Mouse (Mus musculus) olfactory bulb, adult 2 months (tissue): ENCODE results near the gene Lrfn4. TPM values are rescaled to one million over a fixed set of nuclear protein-coding genes. Genes with fewer than 3 reads are reported as not detected.

Source experiments
- H3K27ac ChIP-seq: fragments of 200-500 bp; 2 replicates; pipeline ENCODE4 v1.5.1; 2012; ENCODE audit warnings: low read depth, low read length; ENCODE audit not compliant: insufficient read depth
- H3K4me1 ChIP-seq: fragments of 200-500 bp; 2 replicates; pipeline ENCODE4 v1.6.1; 2012; ENCODE audit warnings: low read length; ENCODE audit not compliant: control insufficient read depth, insufficient read depth
- H3K4me3 ChIP-seq: fragments of 200-500 bp; 2 replicates; pipeline ENCODE4 v1.5.1; 2012; ENCODE audit warnings: mild to moderate bottlenecking, low read depth, low read length, moderate library complexity; ENCODE audit not compliant: insufficient read depth
- CTCF ChIP-seq: fragments of 200-500 bp; IDR thresholded peaks from 2 replicates; pipeline ENCODE4 v1.5.1; 2012; ENCODE audit warnings: low read depth, mild to moderate bottlenecking, low read length, moderate library complexity; ENCODE audit not compliant: insufficient read depth
- POLR2A ChIP-seq: fragments of 200-500 bp; IDR thresholded peaks from 2 replicates; pipeline ENCODE4 v1.6.1; 2012; ENCODE audit warnings: mild to moderate bottlenecking, low read depth, low read length, moderate library complexity; ENCODE audit not compliant: insufficient read depth
- WGBS: fragments of 180-500 bp; shearing (Covaris S2); methylation state at CpG from one replicate; pipeline ENCODE4 v1.1.7; 2018; 5-methylcytosine and 5-hydroxymethylcytosine counted together
- polyA plus RNA-seq: library from polyadenylated mRNA; stranded (reverse); fragments of >200 nt; gene quantifications from 2 replicates; pipeline ENCODE4 v1.2.4, GENCODE M21; 2012; ENCODE audit warnings: low replicate concordance; ENCODE audit not compliant: missing spikeins, insufficient read depth, insufficient read length

Gene Lrfn4
- not detected in 2 replicates for polyA plus RNA-seq

DNA sequence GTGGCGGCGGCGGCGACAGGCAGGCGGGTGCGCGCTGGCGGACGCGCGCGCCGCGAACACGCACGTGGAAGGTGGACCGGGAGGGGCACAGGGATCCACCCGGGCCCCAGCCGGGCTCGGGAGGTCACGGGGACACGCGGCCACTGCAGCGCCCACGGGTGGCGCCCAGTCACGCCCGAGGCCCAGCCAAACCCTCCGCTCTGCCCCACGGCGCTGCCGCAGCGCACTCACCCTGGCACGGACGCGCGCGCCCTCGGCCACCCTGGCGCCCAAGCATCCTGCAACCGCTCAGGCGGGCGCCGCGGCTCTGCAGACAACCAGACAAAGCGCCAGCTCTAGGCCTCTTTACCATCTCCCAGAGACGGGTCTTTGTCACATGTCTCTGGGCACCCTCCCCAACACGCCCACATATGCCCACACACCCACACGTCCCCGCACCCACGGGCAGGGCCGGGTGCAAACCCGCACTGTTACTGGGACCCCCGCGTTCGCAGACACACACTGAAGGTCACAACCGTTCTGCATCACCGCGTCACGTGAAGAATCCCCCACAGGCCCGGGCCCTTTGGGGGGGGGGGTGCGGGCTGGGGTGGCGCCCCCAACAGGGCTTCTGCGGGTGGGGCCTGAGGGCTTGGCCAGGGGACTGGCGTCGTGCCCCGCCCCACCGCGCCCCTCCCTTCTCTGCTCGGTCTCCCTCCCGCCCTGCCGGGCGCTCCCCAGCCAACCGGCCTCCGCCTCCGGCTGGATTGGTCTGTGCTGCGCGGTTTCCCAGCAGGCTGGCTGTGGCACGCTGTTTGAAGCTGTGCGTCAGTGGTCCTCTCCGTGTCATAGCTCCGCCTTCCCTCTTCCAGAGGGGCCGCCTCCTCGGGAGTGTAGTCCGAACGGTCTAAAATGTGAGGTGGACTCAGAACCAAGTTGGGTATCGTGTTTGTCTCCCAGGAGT, at the start of gene Lrfn4:
Gene Lrfn4 (minus strand): TSS at position 517 of the 943 bp plus-strand sequence.
- H3K4me1 ChIP-seq: peaks cover 39% of the 10 kb centered on the region
- TF ChIP-seq POLR2A: peak; percentile 32; the same call in 1 of the 2 replicates
- TF ChIP-seq CTCF: no peak; the same call in 1 of the 2 replicates
- under 1% methylated on average over 86 of the region's 87 CpGs for WGBS
- peak within 1 kb of the TSS; percentile 96 for H3K4me3 ChIP-seq
- H3K27ac ChIP-seq: peak within 1 kb of the TSS; percentile 90

GRCm38 (mm10) chr19:4658156-4658555, 42.7 kb upstream of the Lrfn4 start:
- Histone ChIP-seq H3K27ac (no peak overlapping the region), H3K4me3 (no peak overlapping the region), H3K4me1 (no peaks in the 10 kb centered on the region)
- no peak for TF ChIP-seq CTCF
- TF ChIP-seq POLR2A: no peak
- WGBS: 93% methylated on average over 5 of the region's 5 CpGs

DNA sequence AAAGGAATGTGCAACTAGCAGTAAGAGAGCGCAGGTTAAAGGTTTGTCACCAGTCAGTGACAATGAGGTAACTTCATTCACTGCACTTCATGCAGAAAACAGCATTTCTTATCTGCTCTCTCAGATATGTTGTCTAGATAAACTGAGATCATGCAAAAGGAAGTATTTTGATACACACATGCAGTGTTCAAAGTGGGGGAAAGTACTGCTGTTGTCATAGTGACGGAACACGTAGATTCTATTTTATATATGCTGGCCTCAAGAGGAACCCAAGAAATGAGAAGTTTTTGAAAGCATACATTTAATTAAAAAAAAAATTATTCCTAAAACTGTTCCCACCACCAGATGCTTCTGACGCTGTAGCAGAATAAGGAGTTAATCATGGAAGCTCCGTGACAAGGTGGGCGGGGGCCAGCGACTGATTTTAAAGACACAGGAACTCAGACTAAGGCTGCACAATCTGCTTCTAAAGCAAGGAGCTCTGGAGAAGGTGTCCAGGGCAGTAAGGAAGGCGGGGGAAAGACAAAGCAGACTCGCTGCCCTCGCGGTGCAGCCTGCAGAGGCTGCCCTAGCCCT, 31.5 kb upstream of the Lrfn4 start:
- H3K27ac ChIP-seq: no peak overlapping the region
- no peak overlapping the region for H3K4me3 ChIP-seq
- H3K4me1 ChIP-seq: peaks cover 13% of the 10 kb centered on the region
- TF ChIP-seq POLR2A (no peak), CTCF (no peak)
- 38% methylated on average over 11 of the region's 11 CpGs for WGBS

DNA sequence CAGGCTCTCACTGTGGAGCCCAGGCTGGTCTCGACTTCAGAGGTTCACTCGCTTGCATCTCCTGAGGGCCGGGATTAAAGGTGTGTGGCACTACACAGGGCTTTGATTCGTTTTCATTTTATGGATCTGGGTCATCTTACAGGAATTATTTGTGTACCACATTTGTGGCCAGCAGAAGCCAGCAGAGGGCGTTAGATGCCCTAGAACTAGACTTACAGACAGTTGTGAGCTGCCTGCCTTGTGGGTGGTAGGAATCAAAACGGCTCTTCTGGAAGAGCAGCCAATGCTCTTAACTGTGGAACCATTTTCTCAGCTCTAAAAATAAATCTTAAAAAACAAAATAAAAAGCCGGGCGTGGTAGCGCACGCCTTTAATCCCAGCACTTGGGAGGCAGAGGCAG, 28.8 kb upstream of the Lrfn4 start:
- H3K27ac ChIP-seq: no peak overlapping the region
- no peak overlapping the region for H3K4me3 ChIP-seq
- peaks cover 13% of the 10 kb centered on the region for H3K4me1 ChIP-seq
- TF ChIP-seq POLR2A (no peak), CTCF (no peak)
- WGBS: 31% methylated on average over 10 of the region's 10 CpGs

- no peak for TF ChIP-seq CTCF
- no peak for TF ChIP-seq POLR2A
- H3K4me3 ChIP-seq: no peak overlapping the region
- H3K4me1 ChIP-seq: no peaks in the 10 kb centered on the region
- 73% methylated on average over 4 of the region's 4 CpGs for WGBS
- no peak overlapping the region for H3K27ac ChIP-seq
Measured at GRCm38 (mm10) chr19:4635986-4636385, 20.5 kb upstream of the Lrfn4 start.

DNA sequence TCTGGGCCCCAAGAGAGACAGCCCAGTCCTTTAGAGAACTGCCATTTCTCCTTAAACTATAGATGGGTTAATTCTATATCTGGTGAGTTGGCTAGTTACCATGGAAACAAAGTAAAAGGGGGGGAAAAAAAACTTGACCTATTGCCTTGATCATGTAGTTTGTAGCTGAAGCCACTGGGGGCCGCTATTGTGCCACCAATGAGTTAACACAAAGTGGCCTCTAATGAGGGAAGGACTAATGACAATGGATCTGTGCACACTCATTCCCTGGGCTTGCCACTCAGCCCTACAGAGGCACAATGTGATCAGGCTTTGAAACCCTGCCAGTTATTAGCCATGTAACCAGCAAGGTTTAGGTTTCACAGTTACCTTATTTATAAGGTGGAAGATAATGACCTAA, 13.4 kb upstream of the Lrfn4 start:
- H3K4me1 ChIP-seq: peaks cover 10% of the 10 kb centered on the region; the same call in 1 of the 2 replicates
- no peak overlapping the region for H3K4me3 ChIP-seq
- H3K27ac ChIP-seq: no peak overlapping the region
- TF ChIP-seq CTCF (no peak), POLR2A (no peak)
- 0% methylated on average over 1 of the region's 1 CpGs for WGBS

GRCm38 (mm10) chr19:4625829-4626535, 10.5 kb upstream of the Lrfn4 start:
- Histone ChIP-seq H3K4me1 (peaks cover 10% of the 10 kb centered on the region; the same call in 1 of the 2 replicates), H3K4me3 (peak overlapping the region; percentile 97), H3K27ac (0 out of 2 replicates have a peak overlapping the region, but pooled peaks have one; percentile 42)
- TF ChIP-seq CTCF: no peak
- no peak for TF ChIP-seq POLR2A
- under 1% methylated on average over 35 of the region's 35 CpGs for WGBS

DNA sequence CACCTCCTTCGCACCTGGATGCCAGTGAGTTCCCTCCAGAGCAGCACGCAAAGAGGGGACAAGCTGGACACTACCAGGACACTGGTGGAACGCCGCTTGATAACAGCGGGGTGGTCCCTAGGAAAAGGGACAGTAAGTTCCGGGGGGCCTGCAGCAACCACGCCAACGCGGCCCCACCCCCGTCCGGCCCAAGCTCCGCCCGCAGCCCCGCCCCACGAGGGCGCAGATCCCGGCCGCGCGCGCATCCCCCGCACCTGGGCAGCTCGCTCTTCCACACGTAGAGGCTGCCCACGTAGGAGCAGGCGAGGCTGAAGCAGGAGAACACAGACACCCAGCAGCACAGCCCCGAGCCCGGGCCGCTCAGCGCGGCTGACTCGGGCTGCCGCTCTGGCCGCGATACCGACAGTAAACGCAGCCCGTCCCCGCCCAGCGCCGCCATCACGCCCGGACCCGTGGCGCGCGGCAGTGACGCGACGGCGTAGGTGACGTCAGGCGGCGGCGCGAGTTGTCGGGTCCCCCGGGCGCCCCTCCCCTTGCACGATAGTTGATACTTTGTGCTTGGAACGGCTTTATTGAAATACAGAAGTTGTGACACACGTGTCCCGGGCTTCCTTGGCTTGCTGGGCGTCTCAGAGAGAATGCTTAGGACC, 9.8 kb upstream of the Lrfn4 start, which contains the start of gene Rce1:
Gene Rce1 (minus strand): TSS at position 463 of the 650 bp plus-strand sequence.
- 0 out of 2 replicates have a peak, but pooled peaks have one; percentile 16 for TF ChIP-seq CTCF
- TF ChIP-seq POLR2A: peak; percentile 94
- Histone ChIP-seq H3K27ac (peak within 1 kb of the TSS; percentile 93), H3K4me1 (peaks cover 10% of the 10 kb centered on the region; the same call in 1 of the 2 replicates), H3K4me3 (peak within 1 kb of the TSS; percentile 97)
- WGBS: under 1% methylated on average over 63 of the region's 64 CpGs
